ENCODE assay signal across 8 mouse cellular contexts in the genomic region with DNA sequence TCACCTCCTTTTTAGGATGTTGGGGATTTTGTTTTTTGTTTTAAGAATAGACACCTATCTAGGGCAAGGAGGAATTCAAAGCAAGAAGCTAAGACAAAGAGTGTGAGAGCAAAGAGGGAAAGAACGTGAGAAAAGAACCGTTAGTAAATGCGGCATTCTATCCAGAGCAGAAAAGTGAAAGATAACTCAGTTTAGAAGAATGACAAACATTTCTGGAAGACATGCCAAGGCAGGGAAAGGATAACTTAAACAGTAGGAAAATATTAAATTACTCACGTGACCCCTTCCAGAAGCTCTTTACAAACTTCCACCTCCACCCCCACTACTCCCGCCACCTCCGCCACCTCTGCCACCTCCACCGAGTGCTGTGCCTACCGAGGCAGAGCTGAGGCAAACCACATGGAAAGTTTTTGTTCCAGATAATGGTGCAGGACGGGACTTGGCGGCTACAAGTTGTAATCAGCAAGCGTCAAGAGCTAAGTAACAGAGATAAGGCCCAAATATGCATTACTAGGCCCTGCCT. TPM values are rescaled to one million over a fixed set of nuclear protein-coding genes. Genes with fewer than 3 reads are reported as not detected.
DNase-seq lines count a peak whose midpoint lies in the region; ATAC-seq and TF ChIP-seq lines count a peak whose summit lies in the region.

No protein-coding gene starts in this region.

- no peak overlapping the region for H3K4me2 ChIP-seq in neural tube, embryonic 13.5 days
- H3K4me2 ChIP-seq in stomach, embryonic 16.5 days (ENCODE audit: low read depth, low read length): peak overlapping the region; percentile 26

- no peak for ATAC-seq in neural tube, embryonic 13.5 days (ENCODE audit: low read depth)
- ATAC-seq in stomach, embryonic 16.5 days (ENCODE audit: insufficient read depth, low FRiP score): peak; percentile 27

- H3K4me3 ChIP-seq in neural tube, embryonic 13.5 days: no peak overlapping the region
- H3K4me3 ChIP-seq in heart, adult 2 months: peak overlapping the region; percentile 15; the same call in 1 of the 2 replicates
- H3K4me3 ChIP-seq in stomach, embryonic 16.5 days (replicated peaks; ENCODE audit: low read length): peak overlapping the region; percentile 8; the same call in 1 of the 2 replicates

- H3K27ac ChIP-seq in neural tube, embryonic 13.5 days (replicated peaks): peak overlapping the region; percentile 61; the same call in 1 of the 2 replicates
- peak overlapping the region; percentile 78 for H3K27ac ChIP-seq in heart, adult 2 months
- peak overlapping the region; percentile 73; the same call in 1 of the 2 replicates for H3K27ac ChIP-seq in stomach, embryonic 16.5 days (ENCODE audit: low read length)

- peaks cover 11% of the 10 kb centered on the region for H3K79me2 ChIP-seq in heart, adult 2 months (replicated peaks; ENCODE audit: control insufficient read depth, insufficient read depth, low read length)

- no peak for DNase-seq in neural tube, embryonic 10.5 days (ENCODE audit: extremely low spot score, low spot score)
- peak; percentile 56 to 72 for DNase-seq in heart, adult 2 months
- DNase-seq in liver: peak; percentile 86
- DNase-seq in left cerebral cortex, adult 18-20 months (ENCODE audit: low spot score in 2 of 2): no peak
- DNase-seq in thymus, postnatal 25 days: no peak
- no peak for DNase-seq in right cerebral cortex, postnatal 25 days

- intact Hi-C loops in heart, adult 2 months (cut with DNase I): loop anchor here (5.0 kb wide), 1 partner anchor 52 kb away; no protein-coding TSS in a partner anchor

- no peak overlapping the region for H3K9ac ChIP-seq in neural tube, embryonic 13.5 days
- H3K9ac ChIP-seq in heart, adult 2 months (ENCODE audit: low read depth, low read length): no peak overlapping the region
- H3K9ac ChIP-seq in stomach, embryonic 16.5 days (ENCODE audit: low read length): no peak overlapping the region

- 90% methylated on average over 11 of the region's 11 CpGs for WGBS in neural tube, embryonic 13.5 days
- WGBS in heart, adult 2 months: 28% methylated on average over 11 of the region's 11 CpGs
- 29% methylated on average over 11 of the region's 11 CpGs for WGBS in stomach, embryonic 16.5 days

- no peak for TF ChIP-seq CTCF in heart, adult 2 months (IDR thresholded peaks at IDR 0.05)

- H3K36me3 ChIP-seq in neural tube, embryonic 13.5 days: no peaks in the 10 kb centered on the region
- H3K36me3 ChIP-seq in heart, adult 2 months (ENCODE audit: control insufficient read depth, insufficient read depth, low read length): peaks cover 23% of the 10 kb centered on the region
- H3K36me3 ChIP-seq in stomach, embryonic 16.5 days (ENCODE audit: control insufficient read depth, insufficient read depth, low read length): no peaks in the 10 kb centered on the region

- peak; percentile 50; the same call in 1 of the 2 replicates for TF ChIP-seq POLR2A in heart, adult 2 months (IDR thresholded peaks at IDR 0.05; ENCODE audit: insufficient read depth, low read depth, low read length)

- no peaks in the 10 kb centered on the region for H3K9me3 ChIP-seq in neural tube, embryonic 13.5 days
- H3K9me3 ChIP-seq in stomach, embryonic 16.5 days (replicated peaks; ENCODE audit: control insufficient read depth, low read length): no peaks in the 10 kb centered on the region

- H3K4me1 ChIP-seq in neural tube, embryonic 13.5 days (replicated peaks): peaks cover 54% of the 10 kb centered on the region
- peaks cover 31% of the 10 kb centered on the region for H3K4me1 ChIP-seq in heart, adult 2 months (ENCODE audit: control insufficient read depth, insufficient read depth, low read length)
- H3K4me1 ChIP-seq in stomach, embryonic 16.5 days (ENCODE audit: control insufficient read depth, insufficient read depth, low read length): peaks cover 43% of the 10 kb centered on the region

- TF ChIP-seq EP300 in heart, adult 2 months (IDR thresholded peaks at IDR 0.05; ENCODE audit: insufficient read depth, low read depth, low read length): peak; percentile 63; the same call in 1 of the 2 replicates

- H3K27me3 ChIP-seq in neural tube, embryonic 13.5 days: no peaks in the 10 kb centered on the region
- no peaks in the 10 kb centered on the region for H3K27me3 ChIP-seq in heart, adult 2 months (ENCODE audit: control insufficient read depth, insufficient read depth, low read length)
- H3K27me3 ChIP-seq in stomach, embryonic 16.5 days (ENCODE audit: control insufficient read depth, insufficient read depth, low read length): no peaks in the 10 kb centered on the region

RNA-seq across cellular contexts. Expression of a gene that starts 11.5 kb away (rescaled TPM):
- 12.8 and 14.2 TPM in 2 replicates for polyA plus RNA-seq in neural tube, embryonic 13.5 days (2015; fragmentation: Nextera tagmentation; extraction: Ambion mirVana)
- total RNA-seq in heart, adult 2 months (2021): 10 to 100 TPM; 38.3 to 40.2 TPM
- polyA plus RNA-seq in heart, adult 2 months (2012; rRNA removed): 32.6 and 55.3 TPM in 2 replicates
- 13.6 and 14.6 TPM in 2 replicates for polyA plus RNA-seq in stomach, embryonic 16.5 days (2015; fragmentation: Nextera tagmentation; extraction: Ambion mirVana)
- total RNA-seq in left cerebral cortex, adult 18-20 months (2021): 10 to 100 TPM; 12.8 to 16.1 TPM

Comparison
In these comparisons a context has a peak if more than half of its experiments do, and no peak if none do; other contexts are left out.
1. DNase-seq: peak in heart, adult 2 months (2 of 2) and liver (single experiment); none in neural tube, embryonic 10.5 days (single experiment), left cerebral cortex, adult 18-20 months (0 of 2), thymus, postnatal 25 days (single experiment) and right cerebral cortex, postnatal 25 days (single experiment).
2. Peak in every context shown above with its lines, with median percentiles within 50 percentile points of each other: H3K27ac ChIP-seq.